Mouse (Mus musculus) 3T3-L1 (cell line): ENCODE data around the gene Draxin.
"Not testable (repeated sequence)": the region's sequence is repeated elsewhere in the genome, so short reads cannot be mapped to it uniquely, and the experiment has no call there.

Source experiments
- DNase-seq: peaks from one replicate; pipeline ENCODE4 v3.0.0-alpha.2; 2015; ENCODE audit warnings: low read depth, low spot score

Draxin gene

GRCm38 (mm10) chr4:148056801-148057200, 73.7 kb downstream of the Draxin start:
- no peak for DNase-seq

GRCm38 (mm10) chr4:148056246-148056645, 74.3 kb downstream of the Draxin start:
- no peak for DNase-seq

- DNase-seq: no peak
Measured at GRCm38 (mm10) chr4:148054961-148055695, 75.4 kb downstream of the Draxin start.

DNA sequence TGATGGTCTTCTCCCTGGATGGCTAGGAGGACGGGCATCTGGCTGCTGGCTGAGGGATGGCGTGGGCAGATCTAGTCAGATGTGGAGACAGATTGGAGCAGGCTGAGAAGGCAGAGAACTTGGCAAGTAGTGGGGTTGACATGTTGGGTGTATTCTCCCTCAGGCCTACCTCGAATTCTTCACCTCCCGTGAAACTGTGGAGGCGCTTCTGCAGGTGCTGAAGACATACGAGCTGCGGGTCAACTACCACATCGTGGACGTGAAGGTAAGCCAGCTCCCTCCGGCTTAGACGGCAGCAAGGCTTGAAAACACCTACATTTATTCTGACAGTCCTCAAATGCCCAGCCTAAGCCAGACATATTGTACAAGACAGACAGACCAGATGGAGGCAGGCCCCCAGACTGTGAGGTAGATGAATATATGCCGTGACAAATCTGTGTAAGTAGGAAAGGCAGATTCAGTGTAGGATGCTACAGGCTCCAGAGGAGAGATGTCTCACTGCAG, 77.0 kb downstream of the Draxin start:
- no peak for DNase-seq

DNA sequence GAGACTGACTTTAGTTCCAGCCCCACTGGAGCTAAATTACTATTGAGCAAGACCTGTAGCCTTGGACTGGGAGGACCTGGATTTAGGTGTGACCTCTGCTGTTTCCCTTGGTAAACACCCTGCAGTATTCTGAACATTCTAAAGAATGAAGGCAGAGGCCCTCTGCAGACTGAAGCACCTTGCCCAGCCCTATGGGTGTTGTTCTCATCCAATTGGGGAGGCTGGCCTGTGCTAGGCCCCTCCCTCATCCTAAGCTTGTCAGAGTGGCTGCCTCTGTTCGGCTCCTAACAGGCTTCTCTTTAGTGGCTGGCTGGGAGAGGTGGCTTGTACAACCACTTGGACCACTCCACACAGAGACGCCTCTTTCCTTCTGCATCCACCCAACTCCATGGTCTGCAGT, 77.5 kb downstream of the Draxin start:
- DNase-seq: no peak

DNA sequence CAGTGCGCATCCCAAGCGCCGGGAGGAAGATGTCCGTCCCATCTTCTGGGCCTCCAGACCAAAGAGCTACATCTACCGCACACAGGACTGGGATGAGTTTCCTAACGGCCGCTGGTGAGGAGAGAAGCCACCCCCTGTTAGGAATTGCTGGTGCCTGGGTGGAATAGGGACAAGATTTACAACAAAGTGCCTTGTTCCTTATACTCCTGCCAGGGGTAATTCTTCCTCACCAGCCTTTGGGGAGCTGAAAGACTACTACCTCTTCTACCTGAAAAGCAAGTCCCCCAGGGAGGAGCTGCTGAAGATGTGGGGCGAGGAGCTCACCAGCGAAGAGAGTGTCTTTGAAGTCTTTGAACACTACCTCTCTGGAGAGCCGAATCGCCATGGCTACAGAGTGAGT, 78.6 kb downstream of the Draxin start:
- no peak for DNase-seq

GRCm38 (mm10) chr4:148051046-148051776, 79.3 kb downstream of the Draxin start:
- no peak for DNase-seq

- DNase-seq: not testable (repeated sequence)
Measured at GRCm38 (mm10) chr4:148050396-148050914, 80.0 kb downstream of the Draxin start.
